9 mouse cellular contexts compared by ENCODE assay signal in genomic region chrX:140537662-140538061, GRCm38 (mm10).
DNase-seq lines count a peak whose midpoint lies in the region; TF ChIP-seq lines count a peak whose summit lies in the region.
"Had no signal": no experiment of that assay in that cellular context is flagged by ENCODE, and none has a peak within 500 bp of the region (broad histone marks: within the 10 kb centered on the region; RNA-seq: fewer than 3 reads in every experiment).

No protein-coding gene starts in this region.

- TF ChIP-seq CTCF in lung, adult 2 months (IDR thresholded peaks at IDR 0.05; ENCODE audit: insufficient read depth, low read length), result no peak

- H3K4me1 ChIP-seq in lung, adult 2 months (ENCODE audit: control insufficient read depth, insufficient read depth, low read length), result peaks cover 15% of the 10 kb centered on the region
- H3K4me1 ChIP-seq in forebrain, embryonic 10.5 days, result peaks cover 18% of the 10 kb centered on the region
- H3K4me1 ChIP-seq: neural tube, embryonic 12.5 days had no signal

- no peaks in the 10 kb centered on the region for H3K9me3 ChIP-seq in forebrain, embryonic 10.5 days
- H3K9me3 ChIP-seq: neural tube, embryonic 12.5 days had no signal

- H3K36me3 ChIP-seq in forebrain, embryonic 10.5 days (replicated peaks), result peaks cover 13% of the 10 kb centered on the region
- H3K36me3 ChIP-seq: neural tube, embryonic 12.5 days had no signal

- no peak overlapping the region for H3K27ac ChIP-seq in forebrain, embryonic 10.5 days
- H3K27ac ChIP-seq: neural tube, embryonic 12.5 days had no signal

- 36% methylated on average over 6 of the region's 6 CpGs for WGBS in lung, adult 2 months
- 57% methylated on average over 6 of the region's 6 CpGs for WGBS in forebrain, embryonic 10.5 days

- H3K27me3 ChIP-seq in forebrain, embryonic 10.5 days (ENCODE audit: poor library complexity, severe bottlenecking), result peaks cover 96% of the 10 kb centered on the region

- intact Hi-C loops in left cerebral cortex, postnatal 10 days (cut with DNase I), result no loop called here

- peak; percentile 16 for DNase-seq in urinary bladder, postnatal 14 days (ENCODE audit: low spot score)
- DNase-seq in urinary bladder, postnatal 10 days (ENCODE audit: low spot score), result no peak
- DNase-seq in heart, adult 9 months (ENCODE audit: low spot score in 2 of 2), result peak; percentile 73 to 80
- DNase-seq in lung, adult 2 months, result peak; percentile 56
- peak; percentile 67 for DNase-seq in yolk sac, embryonic 10.5 days (ENCODE audit: low spot score)
- no peak for DNase-seq in layer of hippocampus, postnatal 14 days (ENCODE audit: low spot score in 2 of 2)
- DNase-seq in left cerebral cortex, postnatal 10 days (ENCODE audit: extremely low spot score in 1 of 2, low spot score in 2 of 2), result no peak
- DNase-seq in forebrain, embryonic 10.5 days (ENCODE audit: extremely low spot score, low spot score), result no peak

- H3K4me3 ChIP-seq in lung, adult 2 months (replicated peaks; ENCODE audit: extremely low read depth, low read depth, low read length), result no peak overlapping the region
- H3K4me3 ChIP-seq in forebrain, embryonic 10.5 days, result no peak overlapping the region
- H3K4me3 ChIP-seq: neural tube, embryonic 12.5 days had no signal

- TF ChIP-seq POLR2A in lung, adult 2 months (IDR thresholded peaks at IDR 0.05; ENCODE audit: borderline replicate concordance, extremely low read depth, low read depth, low read length), result no peak

Comparison
In these comparisons a context has a peak if more than half of its experiments do, and no peak if none do; other contexts are left out.
1. DNase-seq: peak in urinary bladder, postnatal 14 days (single experiment), heart, adult 9 months (2 of 2), lung, adult 2 months (single experiment) and yolk sac, embryonic 10.5 days (single experiment); none in urinary bladder, postnatal 10 days (single experiment), layer of hippocampus, postnatal 14 days (0 of 2), left cerebral cortex, postnatal 10 days (0 of 2) and forebrain, embryonic 10.5 days (single experiment).